Mouse (Mus musculus): ENCODE measurements around the gene Kdm5b. TPM values are rescaled to one million over a fixed set of nuclear protein-coding genes. Genes with fewer than 3 reads are reported as not detected.

The Kdm5b gene
- polyA plus RNA-seq, 1 experiment = 20.4 TPM

- TF ChIP-seq CTCF (IDR thresholded peaks at IDR 0.05; ENCODE audit: control insufficient read depth, insufficient read depth, low read length) (no peak), POLR2A (IDR thresholded peaks at IDR 0.05; ENCODE audit: borderline replicate concordance, control insufficient read depth, low read depth, low read length) (no peak)
- Histone ChIP-seq H3K27ac (ENCODE audit: control insufficient read depth, insufficient read depth, low read depth, low read length, poor library complexity) (no peak overlapping the region), H3K4me3 (replicated peaks; ENCODE audit: control insufficient read depth, low read depth, low read length) (no peak overlapping the region), H3K4me1 (ENCODE audit: control insufficient read depth, insufficient read depth, low read length) (no peaks in the 10 kb centered on the region)
- 32% methylated on average over 3 of the region's 3 CpGs for WGBS
These were observed 23.6 kb downstream of the Kdm5b start for GRCm38 (mm10) chr1:134583560-134583959.

GRCm38 (mm10) chr1:134589676-134590075 is 29.7 kb downstream of the Kdm5b start:
- TF ChIP-seq POLR2A (IDR thresholded peaks at IDR 0.05; ENCODE audit: borderline replicate concordance, control insufficient read depth, low read depth, low read length) (no peak), CTCF (IDR thresholded peaks at IDR 0.05; ENCODE audit: control insufficient read depth, insufficient read depth, low read length) (no peak)
- Histone ChIP-seq H3K27ac (ENCODE audit: control insufficient read depth, insufficient read depth, low read depth, low read length, poor library complexity) (no peak overlapping the region), H3K4me3 (replicated peaks; ENCODE audit: control insufficient read depth, low read depth, low read length) (no peak overlapping the region), H3K4me1 (ENCODE audit: control insufficient read depth, insufficient read depth, low read length) (no peaks in the 10 kb centered on the region)

GRCm38 (mm10) chr1:134591773-134592172 is 31.8 kb downstream of the Kdm5b start:
- no peaks in the 10 kb centered on the region for H3K4me1 ChIP-seq (ENCODE audit: control insufficient read depth, insufficient read depth, low read length)
- TF ChIP-seq POLR2A (IDR thresholded peaks at IDR 0.05; ENCODE audit: borderline replicate concordance, control insufficient read depth, low read depth, low read length) (no peak), CTCF (IDR thresholded peaks at IDR 0.05; ENCODE audit: control insufficient read depth, insufficient read depth, low read length) (no peak)
- no peak overlapping the region for H3K4me3 ChIP-seq (replicated peaks; ENCODE audit: control insufficient read depth, low read depth, low read length)
- no peak overlapping the region for H3K27ac ChIP-seq (ENCODE audit: control insufficient read depth, insufficient read depth, low read depth, low read length, poor library complexity)
- WGBS = 82% methylated on average over 2 of the region's 2 CpGs

- no peak for TF ChIP-seq POLR2A (IDR thresholded peaks at IDR 0.05; ENCODE audit: borderline replicate concordance, control insufficient read depth, low read depth, low read length)
- TF ChIP-seq CTCF (IDR thresholded peaks at IDR 0.05; ENCODE audit: control insufficient read depth, insufficient read depth, low read length) = no peak
- WGBS = 20% methylated on average over 9 of the region's 9 CpGs
- Histone ChIP-seq H3K4me3 (replicated peaks; ENCODE audit: control insufficient read depth, low read depth, low read length) (no peak overlapping the region), H3K27ac (ENCODE audit: control insufficient read depth, insufficient read depth, low read depth, low read length, poor library complexity) (no peak overlapping the region), H3K4me1 (ENCODE audit: control insufficient read depth, insufficient read depth, low read length) (no peaks in the 10 kb centered on the region; the same call in 1 of the 2 replicates)
These were observed 37.5 kb downstream of the Kdm5b start for GRCm38 (mm10) chr1:134597339-134598054.

- Histone ChIP-seq H3K4me3 (replicated peaks; ENCODE audit: control insufficient read depth, low read depth, low read length) (no peak overlapping the region), H3K4me1 (ENCODE audit: control insufficient read depth, insufficient read depth, low read length) (no peaks in the 10 kb centered on the region), H3K27ac (ENCODE audit: control insufficient read depth, insufficient read depth, low read depth, low read length, poor library complexity) (no peak overlapping the region)
- no peak for TF ChIP-seq POLR2A (IDR thresholded peaks at IDR 0.05; ENCODE audit: borderline replicate concordance, control insufficient read depth, low read depth, low read length)
- TF ChIP-seq CTCF (IDR thresholded peaks at IDR 0.05; ENCODE audit: control insufficient read depth, insufficient read depth, low read length) = no peak
- WGBS = 94% methylated on average over 2 of the region's 2 CpGs
These were observed 44.1 kb downstream of the Kdm5b start for GRCm38 (mm10) chr1:134604086-134604485.

- Histone ChIP-seq H3K4me1 (ENCODE audit: control insufficient read depth, insufficient read depth, low read length) (no peaks in the 10 kb centered on the region), H3K4me3 (replicated peaks; ENCODE audit: control insufficient read depth, low read depth, low read length) (no peak overlapping the region), H3K27ac (ENCODE audit: control insufficient read depth, insufficient read depth, low read depth, low read length, poor library complexity) (no peak overlapping the region)
- TF ChIP-seq POLR2A (IDR thresholded peaks at IDR 0.05; ENCODE audit: borderline replicate concordance, control insufficient read depth, low read depth, low read length) (no peak), CTCF (IDR thresholded peaks at IDR 0.05; ENCODE audit: control insufficient read depth, insufficient read depth, low read length) (no peak)
- 82% methylated on average over 8 of the region's 8 CpGs for WGBS
These were observed 45.7 kb downstream of the Kdm5b start for GRCm38 (mm10) chr1:134605670-134606069.

GRCm38 (mm10) chr1:134606381-134606780 is 46.4 kb downstream of the Kdm5b start:
- 39% methylated on average over 2 of the region's 2 CpGs for WGBS
- Histone ChIP-seq H3K27ac (ENCODE audit: control insufficient read depth, insufficient read depth, low read depth, low read length, poor library complexity) (no peak overlapping the region), H3K4me1 (ENCODE audit: control insufficient read depth, insufficient read depth, low read length) (no peaks in the 10 kb centered on the region), H3K4me3 (replicated peaks; ENCODE audit: control insufficient read depth, low read depth, low read length) (no peak overlapping the region)
- TF ChIP-seq POLR2A (IDR thresholded peaks at IDR 0.05; ENCODE audit: borderline replicate concordance, control insufficient read depth, low read depth, low read length) = no peak

GRCm38 (mm10) chr1:134607279-134607678 is 47.3 kb downstream of the Kdm5b start:
- H3K4me3 ChIP-seq (replicated peaks; ENCODE audit: control insufficient read depth, low read depth, low read length) = no peak overlapping the region
- no peaks in the 10 kb centered on the region for H3K4me1 ChIP-seq (ENCODE audit: control insufficient read depth, insufficient read depth, low read length)
- WGBS = 59% methylated on average over 1 of the region's 1 CpGs
- no peak overlapping the region for H3K27ac ChIP-seq (ENCODE audit: control insufficient read depth, insufficient read depth, low read depth, low read length, poor library complexity)
- TF ChIP-seq POLR2A (IDR thresholded peaks at IDR 0.05; ENCODE audit: borderline replicate concordance, control insufficient read depth, low read depth, low read length) = no peak
- no peak for TF ChIP-seq CTCF (IDR thresholded peaks at IDR 0.05; ENCODE audit: control insufficient read depth, insufficient read depth, low read length)

GRCm38 (mm10) chr1:134609172-134609571 is 49.2 kb downstream of the Kdm5b start:
- Histone ChIP-seq H3K4me1 (ENCODE audit: control insufficient read depth, insufficient read depth, low read length) (no peaks in the 10 kb centered on the region), H3K27ac (ENCODE audit: control insufficient read depth, insufficient read depth, low read depth, low read length, poor library complexity) (no peak overlapping the region), H3K4me3 (replicated peaks; ENCODE audit: control insufficient read depth, low read depth, low read length) (no peak overlapping the region)
- 90% methylated on average over 4 of the region's 4 CpGs for WGBS
- TF ChIP-seq CTCF (IDR thresholded peaks at IDR 0.05; ENCODE audit: control insufficient read depth, insufficient read depth, low read length) (no peak), POLR2A (IDR thresholded peaks at IDR 0.05; ENCODE audit: borderline replicate concordance, control insufficient read depth, low read depth, low read length) (no peak)

All from bone marrow, adult 2 months (tissue).